8 mouse cellular contexts compared by ENCODE assay signal in genomic region chr9:50344868-50345267, GRCm38 (mm10). TPM values are rescaled to one million over a fixed set of nuclear protein-coding genes. Genes with fewer than 3 reads are reported as not detected.
DNase-seq lines count a peak whose midpoint lies in the region; ATAC-seq and TF ChIP-seq lines count a peak whose summit lies in the region.

Gene Rpl10-ps3, minus strand, starts transcription at chr9:50344968.

- H3K4me3 ChIP-seq in G1E (ENCODE audit: low read depth, low read length): no peak within 1 kb of the TSS
- H3K4me3 ChIP-seq in forebrain, embryonic 14.5 days (ENCODE audit: low read depth, low read length): no peak within 1 kb of the TSS
- H3K4me3 ChIP-seq in hindbrain, embryonic 11.5 days (ENCODE audit: low read depth, low read length): no peak within 1 kb of the TSS
- no peak within 1 kb of the TSS for H3K4me3 ChIP-seq in liver, embryonic 12.5 days

- no peak for DNase-seq in G1E (ENCODE audit: low spot score)
- DNase-seq in forebrain, embryonic 14.5 days (ENCODE audit: low spot score): no peak
- no peak for DNase-seq in hindbrain, embryonic 11.5 days (ENCODE audit: low spot score)
- no peak for DNase-seq in testis, postnatal 10 days (ENCODE audit: low spot score)
- DNase-seq in thymus, postnatal 4 days: no peak
- DNase-seq in spleen, postnatal 14 days (ENCODE audit: low spot score in 2 of 2): no peak

- no peak within 1 kb of the TSS for H3K4me2 ChIP-seq in forebrain, embryonic 14.5 days (ENCODE audit: low read length)
- H3K4me2 ChIP-seq in hindbrain, embryonic 11.5 days (replicated peaks; ENCODE audit: low read depth, low read length): no peak within 1 kb of the TSS
- H3K4me2 ChIP-seq in liver, embryonic 12.5 days: no peak within 1 kb of the TSS

- TF ChIP-seq CTCF in G1E (IDR thresholded peaks at IDR 0.05; ENCODE audit: low read depth, low read length): no peak

- ATAC-seq in CD4-positive, CD25-positive, alpha-beta regulatory T cell, adult 4 months: no peak
- no peak for ATAC-seq in G1E (ENCODE audit: extremely low read depth, insufficient number of reproducible peaks, low FRiP score, poor library complexity, severe bottlenecking)
- no peak for ATAC-seq in forebrain, embryonic 14.5 days
- ATAC-seq in hindbrain, embryonic 11.5 days (ENCODE audit: low FRiP score): no peak
- no peak for ATAC-seq in liver, embryonic 12.5 days

- no peaks in the 10 kb centered on the region for H3K27me3 ChIP-seq in G1E (ENCODE audit: insufficient read depth, low read length)
- no peaks in the 10 kb centered on the region for H3K27me3 ChIP-seq in forebrain, embryonic 14.5 days (replicated peaks; ENCODE audit: control insufficient read depth, insufficient read depth, low read length)
- H3K27me3 ChIP-seq in hindbrain, embryonic 11.5 days (ENCODE audit: control insufficient read depth, insufficient read depth, low read length): no peaks in the 10 kb centered on the region
- H3K27me3 ChIP-seq in liver, embryonic 12.5 days (replicated peaks): no peaks in the 10 kb centered on the region

- H3K9me3 ChIP-seq in G1E (replicated peaks): peaks cover 7% of the 10 kb centered on the region; the same call in 1 of the 2 replicates
- H3K9me3 ChIP-seq in forebrain, embryonic 14.5 days (replicated peaks; ENCODE audit: control insufficient read depth, low read length): no peaks in the 10 kb centered on the region
- H3K9me3 ChIP-seq in hindbrain, embryonic 11.5 days (ENCODE audit: control insufficient read depth, low read length): no peaks in the 10 kb centered on the region
- H3K9me3 ChIP-seq in liver, embryonic 12.5 days (replicated peaks): no peaks in the 10 kb centered on the region

- no peaks in the 10 kb centered on the region for H3K4me1 ChIP-seq in G1E (ENCODE audit: insufficient read depth, low read depth, low read length)
- no peaks in the 10 kb centered on the region for H3K4me1 ChIP-seq in forebrain, embryonic 14.5 days (ENCODE audit: control insufficient read depth, insufficient read depth, low read length)
- no peaks in the 10 kb centered on the region for H3K4me1 ChIP-seq in hindbrain, embryonic 11.5 days (replicated peaks; ENCODE audit: control insufficient read depth, insufficient read depth, low read length)
- H3K4me1 ChIP-seq in liver, embryonic 12.5 days: no peaks in the 10 kb centered on the region

- 98% methylated on average over 11 of the region's 13 CpGs for WGBS in forebrain, embryonic 14.5 days
- WGBS in hindbrain, embryonic 11.5 days: 97% methylated on average over 11 of the region's 13 CpGs
- WGBS in liver, embryonic 12.5 days (ENCODE audit: insufficient replicate concordance): 83% methylated on average over 9 of the region's 13 CpGs

- no peak within 1 kb of the TSS for H3K9ac ChIP-seq in forebrain, embryonic 14.5 days (ENCODE audit: low read length)
- no peak within 1 kb of the TSS for H3K9ac ChIP-seq in hindbrain, embryonic 11.5 days (ENCODE audit: low read depth, low read length)
- no peak within 1 kb of the TSS for H3K9ac ChIP-seq in liver, embryonic 12.5 days

- no peak within 1 kb of the TSS for H3K27ac ChIP-seq in forebrain, embryonic 14.5 days (ENCODE audit: low read depth, low read length)
- no peak within 1 kb of the TSS for H3K27ac ChIP-seq in hindbrain, embryonic 11.5 days (ENCODE audit: low read depth, low read length)
- H3K27ac ChIP-seq in liver, embryonic 12.5 days: no peak within 1 kb of the TSS

- no peaks in the 10 kb centered on the region for H3K36me3 ChIP-seq in G1E (replicated peaks)
- no peaks in the 10 kb centered on the region for H3K36me3 ChIP-seq in forebrain, embryonic 14.5 days (ENCODE audit: control insufficient read depth, insufficient read depth, low read length)
- H3K36me3 ChIP-seq in hindbrain, embryonic 11.5 days (ENCODE audit: control insufficient read depth, insufficient read depth, low read length): no peaks in the 10 kb centered on the region
- H3K36me3 ChIP-seq in liver, embryonic 12.5 days: no peaks in the 10 kb centered on the region

RNA-seq across cellular contexts. Expression of gene Rpl10-ps3, which starts in this region (rescaled TPM):
- polyA plus RNA-seq in CD4-positive, CD25-positive, alpha-beta regulatory T cell, adult 4 months (2017; shearing (Covaris generic)): 100 to 1,000 TPM; 144 to 743 TPM
- 413 and 549 TPM in 2 replicates for total RNA-seq in G1E (2014; fragmentation: Nextera tagmentation)
- total RNA-seq in G1E (2017): 205 and 318 TPM in 2 replicates
- polyA plus RNA-seq in G1E (2012): 26.8 and 29.1 TPM in 2 replicates
- polyA plus RNA-seq in forebrain, embryonic 14.5 days (2014; fragmentation: Nextera tagmentation; extraction: Ambion mirVana): 100 and 189 TPM in 2 replicates
- polyA plus RNA-seq in hindbrain, embryonic 11.5 days (2014; fragmentation: Nextera tagmentation; extraction: Ambion mirVana): 189 and 224 TPM in 2 replicates
- 241 and 251 TPM in 2 replicates for polyA plus RNA-seq in liver, embryonic 12.5 days (2016; fragmentation: Nextera tagmentation; extraction: Ambion mirVana)
